Comparison of ENCODE assay signal across 1 mouse cellular context in the genomic region with DNA sequence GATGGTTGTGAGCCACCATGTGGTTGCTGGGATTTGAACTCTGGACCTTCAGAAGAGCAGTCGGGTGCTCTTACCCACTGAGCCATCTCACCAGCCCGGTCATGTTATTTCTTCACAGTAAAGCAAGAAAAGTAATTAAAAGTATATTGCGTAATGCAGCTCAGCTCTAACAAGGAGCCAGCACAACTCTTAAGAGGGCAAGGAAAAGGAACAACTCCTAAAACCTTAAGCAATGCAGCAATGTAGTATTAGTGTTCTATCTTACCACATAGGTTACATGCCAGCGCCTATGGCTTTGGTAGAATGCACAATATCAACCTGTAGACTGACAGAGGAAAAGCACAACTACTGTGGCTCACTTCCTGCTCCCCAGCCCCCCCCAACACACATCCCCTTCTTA.
A peak's percentile ranks its signal among the peaks of the same experiment; 100 is the strongest.
TF ChIP-seq lines count a peak whose summit lies in the region.

No protein-coding gene starts in this region.

TF ChIP-seq in MEL, 35 proteins besides CTCF, POLR2A, EP300 and RAD21:
- no peak for TF ChIP-seq GABPA (IDR thresholded peaks at IDR 0.05; ENCODE audit: low read depth, low read length)
- TF ChIP-seq POLR2AphosphoS2 (IDR thresholded peaks at IDR 0.05; ENCODE audit: low read length): 0 out of 2 replicates have a peak, but pooled peaks have one; percentile 25
